Mouse (Mus musculus): ENCODE results near the gene Slc29a1. TPM values are rescaled to one million over a fixed set of nuclear protein-coding genes. Genes with fewer than 3 reads are reported as not detected.

Gene Slc29a1
- total RNA-seq, 2 experiments from 2014 or later: 171 to 176 TPM

- ATAC-seq (replicated peaks; ENCODE audit: low FRiP score, low TSS enrichment, poor library complexity, severe bottlenecking): no peak
Observed at GRCm38 (mm10) chr17:45575123-45575897, 24.1 kb downstream of the Slc29a1 start.

- peak; percentile 20 for ATAC-seq (replicated peaks; ENCODE audit: low FRiP score, low TSS enrichment, poor library complexity, severe bottlenecking)
Observed at GRCm38 (mm10) chr17:45574129-45574761, 25.2 kb downstream of the Slc29a1 start.

- peak; percentile 39 for ATAC-seq (replicated peaks; ENCODE audit: low FRiP score, low TSS enrichment, poor library complexity, severe bottlenecking)
Observed at GRCm38 (mm10) chr17:45573780-45574123, 25.7 kb downstream of the Slc29a1 start.

GRCm38 (mm10) chr17:45573087-45573779, 26.2 kb downstream of the Slc29a1 start, which contains the start of gene Hsp90ab1:
Gene Hsp90ab1 (minus strand): TSS chr17:45573271.
- peak; percentile 68 for ATAC-seq (replicated peaks; ENCODE audit: low FRiP score, low TSS enrichment, poor library complexity, severe bottlenecking)

GRCm38 (mm10) chr17:45572103-45573086, 27.0 kb downstream of the Slc29a1 start:
- ATAC-seq (replicated peaks; ENCODE audit: low FRiP score, low TSS enrichment, poor library complexity, severe bottlenecking): peak; percentile 20

GRCm38 (mm10) chr17:45569999-45570398, 29.4 kb downstream of the Slc29a1 start:
- ATAC-seq (replicated peaks; ENCODE audit: low FRiP score, low TSS enrichment, poor library complexity, severe bottlenecking): no peak

GRCm38 (mm10) chr17:45568990-45569389, 30.4 kb downstream of the Slc29a1 start:
- no peak for ATAC-seq (replicated peaks; ENCODE audit: low FRiP score, low TSS enrichment, poor library complexity, severe bottlenecking)

- peak; percentile 5; the same call in 1 of the 2 replicates for ATAC-seq (replicated peaks; ENCODE audit: low FRiP score, low TSS enrichment, poor library complexity, severe bottlenecking)
Observed at GRCm38 (mm10) chr17:45567162-45567601, 32.2 kb downstream of the Slc29a1 start.

GRCm38 (mm10) chr17:45566360-45567161, 32.8 kb downstream of the Slc29a1 start:
- ATAC-seq (replicated peaks; ENCODE audit: low FRiP score, low TSS enrichment, poor library complexity, severe bottlenecking): peak; percentile 19

- no peak; the same call in 1 of the 2 replicates for ATAC-seq (replicated peaks; ENCODE audit: low FRiP score, low TSS enrichment, poor library complexity, severe bottlenecking)
Observed at GRCm38 (mm10) chr17:45566031-45566359, 33.4 kb downstream of the Slc29a1 start.

GRCm38 (mm10) chr17:45565103-45565502, 34.3 kb downstream of the Slc29a1 start:
- no peak for ATAC-seq (replicated peaks; ENCODE audit: low FRiP score, low TSS enrichment, poor library complexity, severe bottlenecking)

- no peak; the same call in 1 of the 2 replicates for ATAC-seq (replicated peaks; ENCODE audit: low FRiP score, low TSS enrichment, poor library complexity, severe bottlenecking)
Observed at GRCm38 (mm10) chr17:45564531-45565084, 34.8 kb downstream of the Slc29a1 start.

- ATAC-seq (replicated peaks; ENCODE audit: low FRiP score, low TSS enrichment, poor library complexity, severe bottlenecking): peak; percentile 63
Observed at GRCm38 (mm10) chr17:45563655-45564530, 35.5 kb downstream of the Slc29a1 start, which contains the start of gene Slc35b2. Gene Slc35b2 (plus strand): TSS chr17:45563874.

GRCm38 (mm10) chr17:45563216-45563615, 36.2 kb downstream of the Slc29a1 start:
- ATAC-seq (replicated peaks; ENCODE audit: low FRiP score, low TSS enrichment, poor library complexity, severe bottlenecking): no peak

- ATAC-seq (replicated peaks; ENCODE audit: low FRiP score, low TSS enrichment, poor library complexity, severe bottlenecking): no peak
Observed at GRCm38 (mm10) chr17:45559732-45560525, 39.5 kb downstream of the Slc29a1 start.

Data from megakaryocyte-erythroid progenitor cell, adult 5-6 weeks (primary cell).